Mouse (Mus musculus): ENCODE data around the gene Mterf1a.

DNA sequence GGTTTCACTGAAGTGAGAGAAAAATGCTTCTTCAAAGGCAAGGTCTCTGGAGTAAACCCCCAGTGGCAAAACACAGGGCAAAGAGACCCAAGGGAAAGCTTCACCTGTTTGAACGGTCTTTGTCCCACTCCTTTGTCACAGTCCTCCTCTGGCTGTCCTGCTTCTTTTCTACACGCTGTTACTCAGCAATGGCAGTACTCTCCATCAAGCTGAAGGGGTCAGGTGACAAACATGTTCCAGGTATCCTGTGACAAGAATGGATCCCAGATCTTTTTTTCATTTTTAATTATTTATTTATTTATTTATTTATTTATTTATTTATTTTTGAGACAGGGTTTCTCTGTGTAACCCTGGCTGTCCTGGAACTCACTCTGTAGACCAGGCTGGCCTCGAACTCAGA, 39.8 kb upstream of the Mterf1a start:
- no peak for TF ChIP-seq CTCF (IDR thresholded peaks at IDR 0.05)
- no peak for TF ChIP-seq POLR2A (IDR thresholded peaks at IDR 0.05; ENCODE audit: insufficient read depth, low read depth, low read length)
- no peak for TF ChIP-seq EP300 (IDR thresholded peaks at IDR 0.05; ENCODE audit: insufficient read depth, low read depth, low read length)

Data from heart, adult 2 months (tissue).